Mouse (Mus musculus) forebrain, embryonic 12.5 days (tissue): ENCODE results near the gene Trdmt1. TPM values are rescaled to one million over a fixed set of nuclear protein-coding genes. Genes with fewer than 3 reads are reported as not detected.

Source experiments
- ATAC-seq: fragments of 200-750 bp; cut with Nextera tagmentation; 2 replicates; pipeline ENCODE4 v1.8.0; 2017; ENCODE audit warnings: moderate TSS enrichment; ENCODE audit not compliant: low FRiP score
- H3K27ac ChIP-seq: fragments of 300-500 bp; sonication (generic); 2 replicates; pipeline ENCODE4 v1.5.1; 2016; ENCODE audit warnings: mild to moderate bottlenecking
- H3K27me3 ChIP-seq: fragments of 300-500 bp; sonication (generic); 2 replicates; pipeline ENCODE4 v1.6.1; 2016; ENCODE audit warnings: mild to moderate bottlenecking
- H3K36me3 ChIP-seq: fragments of 300-500 bp; sonication (generic); replicated peaks from 2 replicates; pipeline ENCODE4 v1.6.1; 2016; ENCODE audit warnings: mild to moderate bottlenecking
- H3K4me1 ChIP-seq: fragments of 300-500 bp; sonication (generic); 2 replicates; pipeline ENCODE4 v1.6.1; 2016
- H3K4me2 ChIP-seq: fragments of 300-500 bp; sonication (generic); 2 replicates; pipeline ENCODE4 v1.6.1; 2016; ENCODE audit warnings: mild to moderate bottlenecking, moderate library complexity
- H3K4me3 ChIP-seq: fragments of 300-500 bp; sonication (generic); replicated peaks from 2 replicates; pipeline ENCODE4 v1.5.1; 2016; ENCODE audit warnings: mild to moderate bottlenecking
- H3K9ac ChIP-seq: fragments of 300-500 bp; sonication (generic); 2 replicates; pipeline ENCODE4 v1.6.1; 2016; ENCODE audit warnings: mild to moderate bottlenecking
- H3K9me3 ChIP-seq: fragments of 300-500 bp; sonication (generic); 2 replicates; pipeline ENCODE4 v1.6.1; 2016
- WGBS: fragments of 180-500 bp; shearing (Covaris S2); methylation state at CpG from one replicate; pipeline ENCODE4 v1.1.7; 2016; 5-methylcytosine and 5-hydroxymethylcytosine counted together
- polyA plus RNA-seq: library from polyadenylated mRNA; unstranded; fragments of >200 nt; fragmentation: Nextera tagmentation; extraction: Ambion mirVana; gene quantifications from 2 replicates; pipeline ENCODE4 v1.2.1, GENCODE M21; 2016

The Trdmt1 gene
- polyA plus RNA-seq, 1 experiment from 2014 or later, result 7.8 TPM

DNA sequence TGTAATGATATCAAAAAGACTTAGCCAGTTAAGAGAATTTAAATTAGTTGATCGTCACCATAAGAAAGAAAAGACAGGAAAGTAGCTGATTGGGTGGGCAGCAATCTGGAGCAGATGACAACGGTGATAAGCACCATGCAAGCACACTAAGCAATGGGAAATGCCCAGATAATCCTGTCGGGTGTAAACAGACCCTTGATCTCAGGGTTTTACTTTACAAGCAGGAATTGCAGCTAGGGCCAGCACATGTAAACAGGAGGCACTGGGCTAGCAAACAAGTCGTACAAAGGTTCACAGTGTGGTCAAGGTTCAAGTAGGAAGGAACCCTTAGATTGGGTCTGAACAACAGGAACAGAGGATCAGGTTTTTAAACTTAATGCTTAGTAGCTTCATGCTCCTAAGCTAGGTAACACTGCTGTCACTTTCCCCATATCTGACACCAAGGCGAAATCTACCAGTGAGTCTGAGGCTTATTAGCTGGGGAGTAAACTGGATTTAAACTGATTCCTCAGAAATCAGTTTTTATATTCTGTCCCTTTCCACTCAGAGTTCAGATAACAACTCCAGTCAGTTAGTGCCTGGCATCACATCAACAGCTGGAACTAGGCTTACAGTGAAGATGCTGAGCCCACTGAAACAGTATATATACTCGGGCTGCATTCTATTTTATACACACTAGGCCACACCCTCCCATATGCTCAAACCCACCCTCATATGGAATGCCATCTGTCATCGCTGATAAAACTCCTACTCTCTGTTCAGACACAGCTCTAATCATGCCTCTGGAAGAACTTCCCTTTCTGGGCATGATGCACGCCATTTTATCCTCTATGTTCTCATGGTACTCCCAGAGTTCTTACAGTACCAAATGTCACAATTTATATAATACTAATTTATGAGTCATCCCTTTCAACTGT is 20.7 kb downstream of the Trdmt1 start:
- ATAC-seq, result peak; percentile 72; the same call in 1 of the 2 replicates
- Histone ChIP-seq H3K4me3 (no peak overlapping the region), H3K36me3 (peaks cover 3% of the 10 kb centered on the region; the same call in 1 of the 2 replicates), H3K27me3 (no peaks in the 10 kb centered on the region), H3K9ac (no peak overlapping the region), H3K9me3 (no peaks in the 10 kb centered on the region), H3K4me2 (no peak overlapping the region), H3K27ac (no peak overlapping the region), H3K4me1 (peaks cover 8% of the 10 kb centered on the region; the same call in 1 of the 2 replicates)
- 66% methylated on average over 8 of the region's 8 CpGs for WGBS

- Histone ChIP-seq H3K27me3 (no peaks in the 10 kb centered on the region), H3K4me1 (peaks cover 6% of the 10 kb centered on the region; the same call in 1 of the 2 replicates), H3K36me3 (peaks cover 3% of the 10 kb centered on the region; the same call in 1 of the 2 replicates), H3K27ac (no peak overlapping the region), H3K4me2 (no peak overlapping the region), H3K9ac (no peak overlapping the region), H3K9me3 (no peaks in the 10 kb centered on the region), H3K4me3 (no peak overlapping the region)
- WGBS, result 39% methylated on average over 8 of the region's 8 CpGs
- no peak for ATAC-seq
Measured at GRCm38 (mm10) chr2:13522106-13522505, 22.4 kb downstream of the Trdmt1 start.

DNA sequence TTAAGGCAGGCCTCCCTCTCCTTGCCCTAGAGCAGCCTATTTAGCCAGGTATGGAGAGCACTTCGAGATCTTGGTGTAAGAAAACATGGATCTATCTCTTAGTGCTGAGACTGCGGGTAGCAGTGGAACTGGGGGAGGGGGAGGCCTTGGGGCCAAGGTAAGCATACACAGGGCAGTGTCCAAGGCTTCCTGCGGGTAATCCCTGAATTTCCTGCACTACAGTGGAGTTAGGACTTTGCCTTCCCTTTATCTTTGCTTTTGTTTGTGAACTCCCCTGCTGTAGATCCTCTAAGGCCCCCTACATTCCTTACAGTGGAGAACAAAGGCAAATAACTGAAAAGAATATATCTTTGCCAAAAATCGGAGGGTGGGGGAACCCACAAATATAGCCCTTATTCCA is 29.5 kb downstream of the Trdmt1 start:
- Histone ChIP-seq H3K9me3 (no peaks in the 10 kb centered on the region), H3K27me3 (no peaks in the 10 kb centered on the region), H3K4me2 (no peak overlapping the region), H3K27ac (no peak overlapping the region), H3K4me1 (peaks cover 8% of the 10 kb centered on the region; the same call in 1 of the 2 replicates), H3K4me3 (no peak overlapping the region), H3K9ac (no peak overlapping the region), H3K36me3 (peaks cover 3% of the 10 kb centered on the region; the same call in 1 of the 2 replicates)
- WGBS, result 43% methylated on average over 4 of the region's 4 CpGs
- no peak for ATAC-seq

GRCm38 (mm10) chr2:13502717-13503116 is 41.8 kb downstream of the Trdmt1 start:
- no peak overlapping the region for H3K27ac ChIP-seq
- ATAC-seq, result no peak
- H3K4me3 ChIP-seq, result no peak overlapping the region
- 89% methylated on average over 2 of the region's 2 CpGs for WGBS
- H3K9ac ChIP-seq, result no peak overlapping the region
- H3K27me3 ChIP-seq, result no peaks in the 10 kb centered on the region
- H3K36me3 ChIP-seq, result no peaks in the 10 kb centered on the region
- H3K9me3 ChIP-seq, result no peaks in the 10 kb centered on the region
- peaks cover 13% of the 10 kb centered on the region for H3K4me1 ChIP-seq
- no peak overlapping the region for H3K4me2 ChIP-seq

- Histone ChIP-seq H3K4me2 (no peak overlapping the region), H3K9ac (no peak overlapping the region), H3K27me3 (no peaks in the 10 kb centered on the region), H3K4me1 (peaks cover 13% of the 10 kb centered on the region), H3K4me3 (no peak overlapping the region), H3K36me3 (no peaks in the 10 kb centered on the region), H3K27ac (no peak overlapping the region), H3K9me3 (no peaks in the 10 kb centered on the region)
- no peak for ATAC-seq
- 25% methylated on average over 5 of the region's 5 CpGs for WGBS
Measured at GRCm38 (mm10) chr2:13501553-13501952, 42.9 kb downstream of the Trdmt1 start.

GRCm38 (mm10) chr2:13500298-13500999 is 44.0 kb downstream of the Trdmt1 start:
- no peak overlapping the region for H3K4me2 ChIP-seq
- H3K27ac ChIP-seq, result 0 out of 2 replicates have a peak overlapping the region, but pooled peaks have one; percentile 31
- H3K36me3 ChIP-seq, result no peaks in the 10 kb centered on the region
- H3K27me3 ChIP-seq, result no peaks in the 10 kb centered on the region
- peaks cover 13% of the 10 kb centered on the region for H3K4me1 ChIP-seq
- peak; percentile 93 for ATAC-seq
- H3K9ac ChIP-seq, result no peak overlapping the region
- 38% methylated on average over 5 of the region's 5 CpGs for WGBS
- no peaks in the 10 kb centered on the region for H3K9me3 ChIP-seq
- no peak overlapping the region for H3K4me3 ChIP-seq

DNA sequence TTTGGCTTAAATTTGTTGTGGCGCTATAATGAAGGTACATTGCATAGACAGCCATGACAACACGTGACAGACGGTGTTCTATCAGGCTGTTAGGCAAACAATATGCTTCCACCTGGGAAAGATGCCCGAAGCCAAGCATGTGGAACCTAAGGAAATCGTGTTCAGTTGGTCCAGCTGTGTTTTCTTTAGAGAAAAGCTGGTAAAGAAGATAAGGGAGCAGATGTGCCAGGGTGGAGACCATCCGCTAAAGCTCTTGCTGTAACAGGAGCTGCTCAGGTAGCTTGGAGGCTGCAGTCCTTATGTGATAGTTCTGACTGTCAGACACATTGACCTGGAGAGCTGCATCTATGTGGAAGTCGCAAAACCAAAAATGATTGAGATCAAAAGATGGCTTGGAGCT is 45.3 kb downstream of the Trdmt1 start:
- H3K4me1 ChIP-seq, result peaks cover 13% of the 10 kb centered on the region
- no peak for ATAC-seq
- no peak overlapping the region for H3K9ac ChIP-seq
- H3K27me3 ChIP-seq, result no peaks in the 10 kb centered on the region
- no peaks in the 10 kb centered on the region for H3K36me3 ChIP-seq
- H3K4me2 ChIP-seq, result no peak overlapping the region
- 89% methylated on average over 7 of the region's 7 CpGs for WGBS
- no peaks in the 10 kb centered on the region for H3K9me3 ChIP-seq
- no peak overlapping the region for H3K27ac ChIP-seq
- H3K4me3 ChIP-seq, result no peak overlapping the region

DNA sequence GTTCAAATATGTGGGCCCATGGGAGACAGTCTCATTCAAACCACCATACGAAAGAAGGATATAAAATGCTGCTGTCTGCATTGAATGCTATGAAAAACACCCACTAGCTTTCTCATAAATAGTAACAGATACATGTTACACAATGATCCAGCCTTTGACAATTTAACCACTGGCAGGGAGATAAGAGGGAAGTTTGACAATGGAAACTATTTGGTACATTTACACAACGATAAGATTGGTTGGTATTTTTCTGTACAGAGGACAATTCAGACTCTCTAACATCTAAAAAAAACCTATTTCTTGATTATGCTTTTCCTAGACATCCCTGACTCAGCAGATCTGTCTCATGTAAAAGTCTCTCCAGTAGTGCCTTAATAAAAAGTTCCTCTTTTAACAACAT is 48.4 kb downstream of the Trdmt1 start:
- no peak overlapping the region for H3K9ac ChIP-seq
- no peak overlapping the region for H3K4me3 ChIP-seq
- H3K27ac ChIP-seq, result no peak overlapping the region
- H3K36me3 ChIP-seq, result no peaks in the 10 kb centered on the region
- no peak overlapping the region for H3K4me2 ChIP-seq
- no peaks in the 10 kb centered on the region for H3K9me3 ChIP-seq
- ATAC-seq, result no peak
- WGBS, result 85% methylated on average over 2 of the region's 2 CpGs
- peaks cover 18% of the 10 kb centered on the region for H3K4me1 ChIP-seq
- H3K27me3 ChIP-seq, result no peaks in the 10 kb centered on the region

GRCm38 (mm10) chr2:13492927-13493326 is 51.5 kb downstream of the Trdmt1 start:
- no peaks in the 10 kb centered on the region for H3K27me3 ChIP-seq
- H3K27ac ChIP-seq, result no peak overlapping the region
- H3K36me3 ChIP-seq, result no peaks in the 10 kb centered on the region
- H3K9ac ChIP-seq, result no peak overlapping the region
- no peaks in the 10 kb centered on the region for H3K9me3 ChIP-seq
- peaks cover 9% of the 10 kb centered on the region for H3K4me1 ChIP-seq
- WGBS, result 76% methylated on average over 4 of the region's 4 CpGs
- ATAC-seq, result no peak
- H3K4me3 ChIP-seq, result no peak overlapping the region
- H3K4me2 ChIP-seq, result no peak overlapping the region

DNA sequence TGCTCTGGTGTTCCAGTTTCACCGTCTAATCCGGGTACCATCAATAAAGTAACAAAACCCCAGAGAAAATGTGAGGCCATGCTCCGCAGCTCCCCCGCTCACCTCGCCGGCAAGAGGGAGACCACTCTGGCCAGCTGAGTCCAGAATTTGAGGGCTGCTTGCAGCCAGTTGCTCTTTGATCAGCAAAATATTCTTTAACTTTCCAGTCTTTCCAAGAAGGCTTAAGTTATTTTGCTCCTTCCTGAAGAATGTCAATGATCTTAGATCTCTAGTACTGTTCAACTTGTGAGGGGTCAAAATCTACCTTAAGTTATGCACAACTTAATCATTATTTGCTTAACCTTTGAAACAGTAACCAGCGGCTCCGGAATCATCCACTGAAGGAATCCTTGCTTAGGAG is 52.7 kb downstream of the Trdmt1 start, which contains the start of gene Cubn:
TSS of gene Cubn (minus strand) at position 80 of the 400 bp plus-strand sequence.
- Histone ChIP-seq H3K4me3 (no peak within 1 kb of the TSS), H3K27me3 (no peaks in the 10 kb centered on the region), H3K9me3 (no peaks in the 10 kb centered on the region), H3K4me2 (no peak within 1 kb of the TSS), H3K9ac (no peak within 1 kb of the TSS), H3K4me1 (peaks cover 9% of the 10 kb centered on the region), H3K27ac (no peak within 1 kb of the TSS), H3K36me3 (no peaks in the 10 kb centered on the region)
- WGBS, result 35% methylated on average over 8 of the region's 8 CpGs
- no peak for ATAC-seq

- H3K4me3 ChIP-seq, result no peak overlapping the region
- WGBS, result 91% methylated on average over 2 of the region's 2 CpGs
- H3K36me3 ChIP-seq, result no peaks in the 10 kb centered on the region
- H3K4me2 ChIP-seq, result no peak overlapping the region
- H3K27ac ChIP-seq, result no peak overlapping the region
- H3K27me3 ChIP-seq, result no peaks in the 10 kb centered on the region
- no peak overlapping the region for H3K9ac ChIP-seq
- no peak for ATAC-seq
- H3K9me3 ChIP-seq, result no peaks in the 10 kb centered on the region
- H3K4me1 ChIP-seq, result peaks cover 9% of the 10 kb centered on the region
Measured at GRCm38 (mm10) chr2:13490480-13490879, 54.0 kb downstream of the Trdmt1 start.

DNA sequence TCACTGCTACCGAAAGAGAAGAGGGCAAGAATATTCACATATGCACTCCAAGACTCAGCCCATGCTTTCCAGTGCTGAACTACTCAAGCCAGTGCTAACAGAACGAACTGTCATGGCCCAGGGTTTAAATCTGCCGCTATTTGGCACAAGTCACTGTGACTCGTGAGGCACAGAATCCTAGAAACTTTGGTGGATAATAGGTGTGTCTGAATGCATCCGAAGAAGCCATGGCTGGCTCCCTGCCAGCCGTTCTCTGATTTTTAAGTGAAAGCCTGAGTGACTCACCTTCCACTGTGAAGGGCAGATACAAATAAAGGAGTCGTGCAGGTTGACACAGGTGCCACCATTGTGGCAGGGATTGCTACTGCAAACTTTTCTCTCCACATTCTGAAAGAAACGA is 58.0 kb downstream of the Trdmt1 start:
- no peaks in the 10 kb centered on the region for H3K36me3 ChIP-seq
- no peaks in the 10 kb centered on the region for H3K27me3 ChIP-seq
- no peak overlapping the region for H3K4me3 ChIP-seq
- ATAC-seq, result no peak
- no peak overlapping the region for H3K27ac ChIP-seq
- H3K9me3 ChIP-seq, result no peaks in the 10 kb centered on the region
- 75% methylated on average over 8 of the region's 8 CpGs for WGBS
- H3K4me1 ChIP-seq, result peaks cover 2% of the 10 kb centered on the region
- H3K9ac ChIP-seq, result no peak overlapping the region
- no peak overlapping the region for H3K4me2 ChIP-seq
